Mouse (Mus musculus) monocyte, adult 5-6 weeks (primary cell): ENCODE measurements around the gene Tmem74b. TPM values are rescaled to one million over a fixed set of nuclear protein-coding genes. Genes with fewer than 3 reads are reported as not detected.

Experiments used
- ATAC-seq: fragments of 153-309, 156-312 bp; replicated peaks from 2 replicates; pipeline ENCODE4 v1.8.0; 2017; ENCODE audit warnings: mild to moderate bottlenecking; ENCODE audit not compliant: low TSS enrichment, insufficient number of reproducible peaks, severe bottlenecking, poor library complexity, low FRiP score
- total RNA-seq: library from RNA; stranded (forward); fragments of 200-1000, 200-491, 200-594 nt; gene quantifications from 3 replicates; pipeline ENCODE4 v1.2.3, GENCODE M21; 2017

Gene Tmem74b
- total RNA-seq, 1 experiment from 2014 or later, result not detected

DNA sequence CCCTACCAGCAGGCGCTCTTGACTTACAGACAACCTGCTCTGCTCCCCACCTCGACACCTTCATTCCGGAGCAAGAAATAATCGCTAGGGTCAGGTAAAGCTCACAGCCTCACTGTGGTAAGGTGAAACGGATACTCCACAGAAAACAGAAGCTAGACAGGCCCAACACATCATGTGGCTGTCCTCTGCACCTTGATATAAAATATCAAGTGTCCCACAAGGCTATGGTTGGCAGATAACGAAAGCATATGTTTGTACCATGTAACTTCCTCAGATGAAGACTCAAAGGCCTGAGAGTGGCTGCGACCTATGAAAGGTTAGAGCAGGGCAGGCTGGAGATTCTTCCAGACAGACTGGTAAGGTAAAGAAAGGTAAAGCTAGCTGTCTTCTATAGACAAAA is 37.7 kb downstream of the Tmem74b start:
- no peak for ATAC-seq

DNA sequence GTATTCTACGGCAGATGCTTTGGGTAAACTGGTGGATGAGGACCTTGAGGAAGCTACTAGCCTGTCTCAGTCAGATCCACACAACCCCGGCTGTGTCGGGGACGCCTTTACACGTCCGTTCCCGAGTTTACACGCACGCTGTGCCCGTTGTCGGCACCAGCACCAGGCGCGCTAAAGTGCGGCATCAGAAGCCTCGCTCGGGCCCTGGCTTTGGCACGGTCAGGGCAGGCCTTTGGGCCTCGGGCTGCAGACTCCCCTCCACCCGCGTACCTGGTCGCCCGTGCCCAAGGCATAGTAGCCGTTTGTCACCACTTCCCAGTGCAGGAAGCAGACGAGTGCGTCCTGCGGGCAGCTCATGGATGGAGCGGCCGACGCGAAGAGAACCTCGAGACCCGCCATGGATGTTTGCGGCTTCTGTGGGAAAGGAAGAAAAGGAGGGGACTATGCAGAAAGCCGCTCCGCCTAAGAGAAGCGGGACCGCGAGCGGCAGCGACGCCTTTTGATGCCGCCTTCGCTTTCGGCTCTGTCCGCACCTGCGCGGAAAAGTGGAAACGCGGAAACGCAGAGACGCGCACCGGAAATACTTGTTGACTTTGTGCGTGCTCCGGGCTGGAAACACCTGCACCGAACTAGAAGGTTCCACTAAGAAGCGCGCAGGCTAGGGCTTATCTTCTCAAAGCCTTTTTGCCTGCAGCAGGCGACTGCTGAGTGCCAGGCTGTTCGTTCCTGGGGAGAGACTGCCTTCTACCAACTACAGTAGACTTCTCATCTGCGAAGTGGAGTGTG is 39.1 kb downstream of the Tmem74b start:
- peak; percentile 88 for ATAC-seq

GRCm38 (mm10) chr2:151742084-151742483 is 40.3 kb downstream of the Tmem74b start:
- no peak for ATAC-seq

- no peak for ATAC-seq
These were observed 41.3 kb downstream of the Tmem74b start for GRCm38 (mm10) chr2:151742850-151743679.

GRCm38 (mm10) chr2:151743845-151744244 is 42.0 kb downstream of the Tmem74b start, which contains the start of gene Psmf1:
Gene Psmf1, minus strand, starts transcription at chr2:151744186.
- ATAC-seq, result no peak

- peak; percentile 62; the same call in 1 of the 2 replicates for ATAC-seq
These were observed 46.3 kb downstream of the Tmem74b start for GRCm38 (mm10) chr2:151747847-151748705.

DNA sequence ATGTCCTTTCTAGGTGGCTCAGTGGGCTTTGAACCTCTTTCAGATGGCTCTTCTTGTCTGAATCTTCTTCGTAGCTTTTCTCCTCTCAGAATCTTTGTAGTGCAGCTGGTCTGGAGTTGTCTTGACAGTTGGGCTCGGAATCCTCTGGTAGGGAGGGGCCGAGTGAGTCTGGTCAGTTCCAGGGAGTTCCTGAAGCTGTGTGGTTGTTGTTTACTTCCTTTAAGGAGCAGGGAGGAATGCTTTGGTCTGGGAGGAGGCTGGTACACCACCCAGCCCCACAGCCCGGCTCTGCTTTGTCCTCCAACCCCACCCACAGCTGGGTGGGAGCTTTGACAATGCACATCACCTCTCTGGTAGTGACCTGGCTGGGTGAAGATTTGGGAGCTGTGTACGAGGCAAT is 49.5 kb downstream of the Tmem74b start:
- ATAC-seq, result no peak

DNA sequence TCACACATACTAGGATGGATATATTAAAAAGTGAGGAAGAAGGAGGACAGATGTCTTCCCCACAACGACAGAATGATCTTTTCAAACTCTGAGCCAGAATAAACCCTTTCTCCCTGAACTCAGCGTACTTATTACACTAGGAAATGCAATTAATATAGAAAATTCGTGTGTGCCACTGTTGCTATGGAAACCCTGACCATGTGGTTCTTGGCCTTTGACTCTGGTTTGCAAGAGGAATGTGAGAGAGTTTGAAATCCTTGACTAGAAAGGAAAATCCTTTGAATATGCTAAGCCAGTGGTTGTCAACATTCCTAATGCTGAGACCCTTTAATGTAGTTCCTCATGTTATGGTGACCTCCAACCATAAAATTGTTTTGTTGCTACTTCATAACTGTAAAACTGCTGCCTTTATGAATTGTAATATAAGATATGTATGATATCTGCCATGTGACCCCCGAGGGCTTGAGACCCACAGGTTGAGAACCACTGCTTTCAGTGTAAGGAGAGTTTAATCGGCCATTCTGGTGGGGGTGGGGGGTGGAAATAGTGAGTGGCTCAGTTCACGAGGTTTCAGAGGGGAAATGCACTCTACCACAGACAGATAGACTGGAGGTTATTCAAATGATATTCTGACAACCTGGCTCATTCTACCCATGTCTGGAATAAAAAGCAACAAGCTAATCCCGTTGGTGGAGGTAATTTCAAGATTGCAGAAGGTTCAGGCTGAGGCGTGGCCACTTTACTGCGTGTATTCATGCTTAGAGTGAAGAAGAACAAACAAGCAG is 54.7 kb downstream of the Tmem74b start:
- no peak for ATAC-seq

GRCm38 (mm10) chr2:151757451-151757850 is 55.6 kb downstream of the Tmem74b start:
- ATAC-seq, result no peak

DNA sequence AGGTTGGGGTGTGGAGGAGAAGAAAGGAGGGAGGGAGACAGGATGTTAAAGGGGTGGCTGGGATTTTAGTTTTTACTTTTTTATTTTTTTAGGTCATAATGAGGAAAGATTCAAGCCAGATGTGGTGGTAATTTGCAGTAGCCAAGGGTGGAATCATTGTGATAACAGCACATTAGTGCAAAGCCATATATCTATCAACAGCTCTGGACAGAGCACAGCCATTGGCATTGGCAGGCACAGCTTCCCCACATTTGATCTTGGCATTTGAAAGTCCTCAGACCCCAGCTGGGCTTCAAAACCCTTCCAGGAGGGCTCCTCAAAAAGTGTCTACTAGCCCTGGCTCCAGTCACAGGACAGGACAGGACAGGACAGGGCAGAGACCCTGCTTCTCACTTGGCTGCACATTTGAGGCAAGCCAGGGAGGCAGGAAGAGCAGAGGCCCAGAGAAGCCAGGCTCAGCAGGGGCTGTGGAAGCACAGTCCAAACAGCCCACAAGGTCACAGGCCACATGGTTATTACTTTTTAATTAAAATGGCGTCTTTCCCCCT is 57.1 kb downstream of the Tmem74b start:
- ATAC-seq, result no peak

Other genes starting within 250 kb of the Tmem74b start
- not detected in 3 replicates for gene 4921509C19Rik, start 225.9 kb upstream of the Tmem74b start, total RNA-seq
- 81.2 to 110 TPM (median 99.0 TPM) in 3 replicates for gene Nsfl1c, start 207.8 kb upstream of the Tmem74b start, total RNA-seq
- 3.5 to 27.0 TPM (median 23.8 TPM) in 3 replicates for gene Fkbp1a, start 159.5 kb upstream of the Tmem74b start, total RNA-seq
- 1.0 to 1.5 TPM in 2 of 3 replicates, not detected in the other for gene Sdcbp2, start 129.4 kb upstream of the Tmem74b start, total RNA-seq
- gene Snph, start 69.4 kb upstream of the Tmem74b start, total RNA-seq, result not detected in 3 replicates
- not detected in 3 replicates for gene Rad21l, start 33.5 kb upstream of the Tmem74b start, total RNA-seq
- gene Psmf1, start 42.2 kb downstream of the Tmem74b start, total RNA-seq, result 9.7 to 13.1 TPM (median 10.2 TPM) in 3 replicates
- not detected in 3 replicates for gene Rspo4, start 140.9 kb downstream of the Tmem74b start, total RNA-seq
- not detected in 3 replicates for gene Angpt4, start 209.2 kb downstream of the Tmem74b start, total RNA-seq